Mouse (Mus musculus): Measurements from ENCODE around the gene Hk3. TPM values are rescaled to one million over a fixed set of nuclear protein-coding genes. Genes with fewer than 3 reads are reported as not detected.

The Hk3 gene
- polyA plus RNA-seq, 1 experiment from 2014 or later = 1.1 TPM

GRCm38 (mm10) chr13:55017154-55017897 is 3.9 kb downstream of the Hk3 start:
- H3K27ac ChIP-seq (replicated peaks) = no peak overlapping the region
- no peak for DNase-seq (ENCODE audit: low spot score)
- peaks cover 26% of the 10 kb centered on the region for H3K27me3 ChIP-seq (ENCODE audit: low read depth, poor library complexity, severe bottlenecking)
- no peak overlapping the region for H3K4me3 ChIP-seq
- 89% methylated on average over 12 of the region's 12 CpGs for WGBS
- H3K4me1 ChIP-seq = peaks cover 36% of the 10 kb centered on the region
- H3K9me3 ChIP-seq (replicated peaks) = no peaks in the 10 kb centered on the region
- H3K36me3 ChIP-seq = no peaks in the 10 kb centered on the region

- Histone ChIP-seq H3K9me3 (replicated peaks) (no peaks in the 10 kb centered on the region), H3K27me3 (ENCODE audit: low read depth, poor library complexity, severe bottlenecking) (peaks cover 54% of the 10 kb centered on the region), H3K36me3 (no peaks in the 10 kb centered on the region), H3K4me1 (peaks cover 59% of the 10 kb centered on the region), H3K27ac (replicated peaks) (peak overlapping the region; percentile 30; the same call in 1 of the 2 replicates), H3K4me3 (no peak overlapping the region)
- 61% methylated on average over 9 of the region's 9 CpGs for WGBS
- DNase-seq (ENCODE audit: low spot score) = no peak
These were observed 6.7 kb downstream of the Hk3 start for GRCm38 (mm10) chr13:55014451-55014850.

GRCm38 (mm10) chr13:55013702-55014344 is 7.4 kb downstream of the Hk3 start:
- Histone ChIP-seq H3K4me3 (no peak overlapping the region), H3K4me1 (peaks cover 65% of the 10 kb centered on the region), H3K27me3 (ENCODE audit: low read depth, poor library complexity, severe bottlenecking) (peaks cover 60% of the 10 kb centered on the region), H3K27ac (replicated peaks) (peak overlapping the region; percentile 30; the same call in 1 of the 2 replicates), H3K36me3 (no peaks in the 10 kb centered on the region), H3K9me3 (replicated peaks) (no peaks in the 10 kb centered on the region)
- peak; percentile 43 for DNase-seq (ENCODE audit: low spot score)
- WGBS = 13% methylated on average over 9 of the region's 9 CpGs

GRCm38 (mm10) chr13:55011981-55012478 is 9.2 kb downstream of the Hk3 start:
- peak overlapping the region; percentile 64 for H3K27ac ChIP-seq (replicated peaks)
- H3K27me3 ChIP-seq (ENCODE audit: low read depth, poor library complexity, severe bottlenecking) = peaks cover 75% of the 10 kb centered on the region
- no peaks in the 10 kb centered on the region for H3K36me3 ChIP-seq
- H3K4me3 ChIP-seq = peak overlapping the region; percentile 24; the same call in 1 of the 2 replicates
- peaks cover 81% of the 10 kb centered on the region for H3K4me1 ChIP-seq
- no peaks in the 10 kb centered on the region for H3K9me3 ChIP-seq (replicated peaks)
- 3% methylated on average over 14 of the region's 14 CpGs for WGBS
- DNase-seq (ENCODE audit: low spot score) = peak; percentile 50

GRCm38 (mm10) chr13:55011103-55011502 is 10.1 kb downstream of the Hk3 start:
- peaks cover 84% of the 10 kb centered on the region for H3K27me3 ChIP-seq (ENCODE audit: low read depth, poor library complexity, severe bottlenecking)
- no peak for DNase-seq (ENCODE audit: low spot score)
- H3K9me3 ChIP-seq (replicated peaks) = no peaks in the 10 kb centered on the region
- no peak overlapping the region for H3K4me3 ChIP-seq
- 89% methylated on average over 15 of the region's 15 CpGs for whole genome bisulfite sequencing
- H3K36me3 ChIP-seq = no peaks in the 10 kb centered on the region
- H3K27ac ChIP-seq (replicated peaks) = peak overlapping the region; percentile 17; the same call in 1 of the 2 replicates
- peaks cover 90% of the 10 kb centered on the region for H3K4me1 ChIP-seq

GRCm38 (mm10) chr13:55008589-55008988 is 12.6 kb downstream of the Hk3 start:
- 36% methylated on average over 6 of the region's 6 CpGs for WGBS
- no peak overlapping the region for H3K4me3 ChIP-seq
- DNase-seq (ENCODE audit: low spot score) = peak; percentile 87
- H3K9me3 ChIP-seq (replicated peaks) = no peaks in the 10 kb centered on the region
- no peaks in the 10 kb centered on the region for H3K36me3 ChIP-seq
- peak overlapping the region; percentile 55; the same call in 1 of the 2 replicates for H3K27ac ChIP-seq (replicated peaks)
- H3K4me1 ChIP-seq = peaks cover 90% of the 10 kb centered on the region
- H3K27me3 ChIP-seq (ENCODE audit: low read depth, poor library complexity, severe bottlenecking) = peaks cover 93% of the 10 kb centered on the region

- no peak overlapping the region for H3K4me3 ChIP-seq
- H3K36me3 ChIP-seq = 0 out of 2 replicates have a peak, but pooled peaks cover 4% of the 10 kb centered on the region
- H3K4me1 ChIP-seq = peaks cover 79% of the 10 kb centered on the region
- H3K27me3 ChIP-seq (ENCODE audit: low read depth, poor library complexity, severe bottlenecking) = peaks cover 94% of the 10 kb centered on the region
- DNase-seq (ENCODE audit: low spot score) = no peak
- H3K27ac ChIP-seq (replicated peaks) = peak overlapping the region; percentile 55
- H3K9me3 ChIP-seq (replicated peaks) = no peaks in the 10 kb centered on the region
- WGBS = 92% methylated on average over 7 of the region's 7 CpGs
These were observed 14.8 kb downstream of the Hk3 start for GRCm38 (mm10) chr13:55006415-55006742.

- H3K4me3 ChIP-seq = no peak overlapping the region
- peak overlapping the region; percentile 55 for H3K27ac ChIP-seq (replicated peaks)
- WGBS = 77% methylated on average over 31 of the region's 31 CpGs
- no peak for DNase-seq (ENCODE audit: low spot score)
- 0 out of 2 replicates have a peak, but pooled peaks cover 4% of the 10 kb centered on the region for H3K36me3 ChIP-seq
- peaks cover 94% of the 10 kb centered on the region for H3K27me3 ChIP-seq (ENCODE audit: low read depth, poor library complexity, severe bottlenecking)
- H3K4me1 ChIP-seq = peaks cover 75% of the 10 kb centered on the region
- H3K9me3 ChIP-seq (replicated peaks) = no peaks in the 10 kb centered on the region
These were observed 15.3 kb downstream of the Hk3 start for GRCm38 (mm10) chr13:55005691-55006414.

GRCm38 (mm10) chr13:55004646-55005045 is 16.5 kb downstream of the Hk3 start:
- Histone ChIP-seq H3K4me3 (no peak overlapping the region), H3K36me3 (0 out of 2 replicates have a peak, but pooled peaks cover 6% of the 10 kb centered on the region), H3K4me1 (peaks cover 62% of the 10 kb centered on the region), H3K27me3 (ENCODE audit: low read depth, poor library complexity, severe bottlenecking) (peaks cover 94% of the 10 kb centered on the region), H3K9me3 (replicated peaks) (no peaks in the 10 kb centered on the region), H3K27ac (replicated peaks) (peak overlapping the region; percentile 34; the same call in 1 of the 2 replicates)
- no peak for DNase-seq (ENCODE audit: low spot score)
- 75% methylated on average over 11 of the region's 11 CpGs for WGBS

- H3K4me1 ChIP-seq = peaks cover 48% of the 10 kb centered on the region
- no peak for DNase-seq (ENCODE audit: low spot score)
- 0 out of 2 replicates have a peak overlapping the region, but pooled peaks have one; percentile 55 for H3K27ac ChIP-seq (replicated peaks)
- peaks cover 96% of the 10 kb centered on the region for H3K27me3 ChIP-seq (ENCODE audit: low read depth, poor library complexity, severe bottlenecking)
- peaks cover 11% of the 10 kb centered on the region; the same call in 1 of the 2 replicates for H3K36me3 ChIP-seq
- H3K9me3 ChIP-seq (replicated peaks) = no peaks in the 10 kb centered on the region
- 88% methylated on average over 10 of the region's 10 CpGs for WGBS
- H3K4me3 ChIP-seq = no peak overlapping the region
These were observed 19.1 kb downstream of the Hk3 start for GRCm38 (mm10) chr13:55002090-55002489.

- Histone ChIP-seq H3K36me3 (peaks cover 15% of the 10 kb centered on the region), H3K27me3 (ENCODE audit: low read depth, poor library complexity, severe bottlenecking) (peaks cover 96% of the 10 kb centered on the region), H3K9me3 (replicated peaks) (no peaks in the 10 kb centered on the region), H3K4me3 (no peak overlapping the region), H3K27ac (replicated peaks) (no peak overlapping the region), H3K4me1 (peaks cover 47% of the 10 kb centered on the region)
- WGBS = 89% methylated on average over 10 of the region's 10 CpGs
- no peak for DNase-seq (ENCODE audit: low spot score)
These were observed 20.8 kb downstream of the Hk3 start for GRCm38 (mm10) chr13:55000433-55000832.

GRCm38 (mm10) chr13:54997568-54997967 is 23.6 kb downstream of the Hk3 start:
- Histone ChIP-seq H3K27ac (replicated peaks) (peak overlapping the region; percentile 57; the same call in 1 of the 2 replicates), H3K4me3 (no peak overlapping the region), H3K36me3 (peaks cover 12% of the 10 kb centered on the region), H3K9me3 (replicated peaks) (no peaks in the 10 kb centered on the region), H3K27me3 (ENCODE audit: low read depth, poor library complexity, severe bottlenecking) (peaks cover 86% of the 10 kb centered on the region), H3K4me1 (peaks cover 55% of the 10 kb centered on the region)
- WGBS = 84% methylated on average over 8 of the region's 8 CpGs
- DNase-seq (ENCODE audit: low spot score) = no peak
